Mouse (Mus musculus): ENCODE data around the gene Casp7. TPM values are rescaled to one million over a fixed set of nuclear protein-coding genes. Genes with fewer than 3 reads are reported as not detected.
A peak's percentile ranks its signal among the peaks of the same experiment; 100 is the strongest.

Gene Casp7
- polyA plus RNA-seq, 1 experiment from 2014 or later = 18.0 TPM

DNA sequence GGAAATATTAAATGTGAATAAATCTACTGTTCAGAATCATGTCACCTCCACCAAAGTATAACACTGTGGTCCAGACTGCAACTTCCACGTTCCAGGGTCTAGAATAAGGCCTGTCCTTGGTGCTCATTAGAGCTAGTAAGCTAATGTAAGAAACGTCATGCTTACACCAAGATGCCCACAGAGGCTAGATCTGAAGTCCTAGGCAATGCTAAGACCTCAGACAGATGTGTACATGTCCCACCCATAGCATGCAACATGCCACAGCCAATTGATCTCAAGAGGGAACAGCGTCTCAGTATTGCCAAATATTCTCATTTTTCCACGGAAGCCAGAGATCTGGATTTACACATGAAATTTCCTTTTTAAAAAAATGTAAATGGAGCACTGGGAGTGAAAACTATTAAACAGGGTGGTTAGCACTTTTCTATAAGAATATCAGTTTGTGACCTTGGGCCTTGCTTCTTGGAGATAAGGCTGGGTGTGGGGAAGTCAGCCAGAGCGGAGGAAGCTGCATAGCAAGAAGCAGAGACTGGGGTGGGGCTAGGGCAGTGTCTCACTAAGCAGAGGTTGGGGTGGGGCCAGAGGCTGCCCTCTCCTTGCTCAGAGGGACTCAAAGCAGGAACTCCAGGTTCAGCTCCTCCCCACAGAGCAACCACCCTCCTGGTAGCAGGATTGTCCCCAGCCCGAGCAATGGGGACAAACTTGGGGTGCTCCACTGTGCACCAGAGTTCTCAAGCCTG, 5.5 kb upstream of the Casp7 start:
- Histone ChIP-seq H3K9ac (replicated peaks; ENCODE audit: low read depth, low read length) (no peak overlapping the region), H3K4me1 (ENCODE audit: control insufficient read depth, insufficient read depth, low read length) (no peaks in the 10 kb centered on the region; the same call in 1 of the 2 replicates), H3K27ac (ENCODE audit: low read depth, low read length) (no peak overlapping the region), H3K9me3 (ENCODE audit: control insufficient read depth, low read length) (no peaks in the 10 kb centered on the region), H3K27me3 (ENCODE audit: control insufficient read depth, insufficient read depth, low read length) (peaks cover 9% of the 10 kb centered on the region; the same call in 1 of the 2 replicates), H3K4me2 (ENCODE audit: low read depth, low read length) (no peak overlapping the region), H3K36me3 (ENCODE audit: control insufficient read depth, insufficient read depth, low read length) (no peaks in the 10 kb centered on the region), H3K4me3 (ENCODE audit: low read depth, low read length) (no peak overlapping the region)
- no peak for ATAC-seq (ENCODE audit: low read depth)
- 83% methylated on average over 6 of the region's 6 CpGs for WGBS

GRCm38 (mm10) chr19:56393311-56393866, 3.5 kb upstream of the Casp7 start:
- Histone ChIP-seq H3K4me2 (ENCODE audit: low read depth, low read length) (no peak overlapping the region), H3K9me3 (ENCODE audit: control insufficient read depth, low read length) (no peaks in the 10 kb centered on the region), H3K4me1 (ENCODE audit: control insufficient read depth, insufficient read depth, low read length) (no peaks in the 10 kb centered on the region; the same call in 1 of the 2 replicates), H3K36me3 (ENCODE audit: control insufficient read depth, insufficient read depth, low read length) (no peaks in the 10 kb centered on the region), H3K9ac (replicated peaks; ENCODE audit: low read depth, low read length) (no peak overlapping the region), H3K4me3 (ENCODE audit: low read depth, low read length) (no peak overlapping the region), H3K27me3 (ENCODE audit: control insufficient read depth, insufficient read depth, low read length) (peaks cover 11% of the 10 kb centered on the region; the same call in 1 of the 2 replicates), H3K27ac (ENCODE audit: low read depth, low read length) (no peak overlapping the region)
- whole genome bisulfite sequencing = 85% methylated on average over 9 of the region's 9 CpGs
- no peak for ATAC-seq (ENCODE audit: low read depth)

GRCm38 (mm10) chr19:56395183-56395935, 1.6 kb upstream of the Casp7 start:
- 91% methylated on average over 16 of the region's 16 CpGs for WGBS
- H3K4me2 ChIP-seq (ENCODE audit: low read depth, low read length) = no peak overlapping the region
- H3K9ac ChIP-seq (replicated peaks; ENCODE audit: low read depth, low read length) = no peak overlapping the region
- ATAC-seq (ENCODE audit: low read depth) = no peak
- H3K27me3 ChIP-seq (ENCODE audit: control insufficient read depth, insufficient read depth, low read length) = peaks cover 11% of the 10 kb centered on the region; the same call in 1 of the 2 replicates
- H3K36me3 ChIP-seq (ENCODE audit: control insufficient read depth, insufficient read depth, low read length) = no peaks in the 10 kb centered on the region
- H3K27ac ChIP-seq (ENCODE audit: low read depth, low read length) = no peak overlapping the region
- H3K4me1 ChIP-seq (ENCODE audit: control insufficient read depth, insufficient read depth, low read length) = no peaks in the 10 kb centered on the region; the same call in 1 of the 2 replicates
- H3K9me3 ChIP-seq (ENCODE audit: control insufficient read depth, low read length) = no peaks in the 10 kb centered on the region
- no peak overlapping the region for H3K4me3 ChIP-seq (ENCODE audit: low read depth, low read length)

DNA sequence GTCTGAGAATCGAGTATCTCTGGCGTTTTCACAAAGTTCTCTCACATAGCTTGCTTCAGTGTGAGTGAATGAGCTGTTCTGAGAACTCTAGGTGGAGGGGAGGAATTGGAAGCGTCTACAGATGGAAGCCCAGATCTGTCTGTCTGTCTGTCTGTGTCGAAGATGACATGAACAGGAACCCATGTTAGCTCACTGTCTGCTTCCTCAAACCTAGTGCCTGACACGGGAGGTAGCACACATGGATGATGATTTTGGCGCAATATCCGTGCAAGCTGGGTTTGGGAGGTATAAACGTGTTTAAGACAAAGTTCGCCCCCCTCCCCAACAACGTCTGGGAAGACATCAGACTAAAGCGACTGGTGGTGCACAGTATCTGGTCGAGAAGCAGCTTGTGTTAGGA, 702 bp upstream of the Casp7 start:
- ATAC-seq (ENCODE audit: low read depth) = no peak
- H3K4me2 ChIP-seq (ENCODE audit: low read depth, low read length) = peak overlapping the region; percentile 95
- H3K4me1 ChIP-seq (ENCODE audit: control insufficient read depth, insufficient read depth, low read length) = no peaks in the 10 kb centered on the region; the same call in 1 of the 2 replicates
- H3K4me3 ChIP-seq (ENCODE audit: low read depth, low read length) = peak overlapping the region; percentile 61
- H3K27ac ChIP-seq (ENCODE audit: low read depth, low read length) = no peak overlapping the region
- H3K9ac ChIP-seq (replicated peaks; ENCODE audit: low read depth, low read length) = no peak overlapping the region
- H3K36me3 ChIP-seq (ENCODE audit: control insufficient read depth, insufficient read depth, low read length) = no peaks in the 10 kb centered on the region
- WGBS = 44% methylated on average over 12 of the region's 12 CpGs
- H3K27me3 ChIP-seq (ENCODE audit: control insufficient read depth, insufficient read depth, low read length) = peaks cover 11% of the 10 kb centered on the region; the same call in 1 of the 2 replicates
- H3K9me3 ChIP-seq (ENCODE audit: control insufficient read depth, low read length) = no peaks in the 10 kb centered on the region

DNA sequence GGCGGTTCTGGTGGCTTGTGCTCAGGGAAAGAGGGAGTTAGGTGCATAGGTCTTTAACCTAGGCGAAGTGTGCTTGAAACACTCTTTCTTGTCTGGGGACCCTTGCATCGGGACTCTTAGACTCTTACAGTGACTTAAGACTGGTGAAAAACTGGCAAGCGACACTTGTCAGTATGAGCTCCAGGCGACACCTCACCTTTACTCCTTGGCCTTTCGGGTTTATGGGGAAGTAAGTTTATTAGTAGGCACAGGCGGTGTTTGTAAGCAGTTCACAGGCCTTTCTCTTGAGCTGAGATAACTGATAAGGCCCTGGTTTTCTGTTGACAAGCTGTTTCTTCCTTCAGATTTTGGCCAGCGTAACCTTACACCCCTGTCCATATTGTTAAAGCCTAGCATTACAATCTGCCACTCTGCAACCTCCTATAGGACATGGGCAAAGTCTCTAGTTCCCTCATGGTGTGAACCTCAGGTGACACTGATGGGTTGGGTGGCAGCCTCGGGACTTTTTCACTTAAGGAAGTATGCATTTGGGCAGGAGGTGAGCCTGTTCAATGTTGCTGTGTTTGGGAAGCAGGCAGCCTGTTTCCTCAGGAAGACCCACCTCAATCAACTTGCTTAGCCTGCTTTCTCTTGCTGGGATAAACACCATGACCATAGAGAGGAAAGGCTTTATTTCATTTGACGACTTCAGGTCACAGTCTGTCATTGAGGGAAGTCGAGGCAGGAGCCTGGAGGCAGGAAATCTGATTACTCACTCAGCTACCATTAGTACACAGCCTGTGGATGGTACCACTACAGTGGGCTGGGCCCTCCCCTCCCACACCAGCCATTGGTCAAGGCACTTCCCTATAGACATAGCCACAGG, 966 bp downstream of the Casp7 start:
- 0 out of 2 replicates have a peak overlapping the region, but pooled peaks have one; percentile 2 for H3K27ac ChIP-seq (ENCODE audit: low read depth, low read length)
- H3K27me3 ChIP-seq (ENCODE audit: control insufficient read depth, insufficient read depth, low read length) = peaks cover 11% of the 10 kb centered on the region; the same call in 1 of the 2 replicates
- WGBS = 65% methylated on average over 11 of the region's 11 CpGs
- H3K9ac ChIP-seq (replicated peaks; ENCODE audit: low read depth, low read length) = peak overlapping the region; percentile 56
- ATAC-seq (ENCODE audit: low read depth) = no peak
- peak overlapping the region; percentile 61 for H3K4me3 ChIP-seq (ENCODE audit: low read depth, low read length)
- H3K4me2 ChIP-seq (ENCODE audit: low read depth, low read length) = peak overlapping the region; percentile 95
- no peaks in the 10 kb centered on the region for H3K36me3 ChIP-seq (ENCODE audit: control insufficient read depth, insufficient read depth, low read length)
- no peaks in the 10 kb centered on the region for H3K9me3 ChIP-seq (ENCODE audit: control insufficient read depth, low read length)
- H3K4me1 ChIP-seq (ENCODE audit: control insufficient read depth, insufficient read depth, low read length) = no peaks in the 10 kb centered on the region; the same call in 1 of the 2 replicates

GRCm38 (mm10) chr19:56398528-56398795, 1.5 kb downstream of the Casp7 start:
- H3K9me3 ChIP-seq (ENCODE audit: control insufficient read depth, low read length) = no peaks in the 10 kb centered on the region
- no peak overlapping the region for H3K4me3 ChIP-seq (ENCODE audit: low read depth, low read length)
- H3K27ac ChIP-seq (ENCODE audit: low read depth, low read length) = no peak overlapping the region
- H3K4me1 ChIP-seq (ENCODE audit: control insufficient read depth, insufficient read depth, low read length) = no peaks in the 10 kb centered on the region; the same call in 1 of the 2 replicates
- H3K4me2 ChIP-seq (ENCODE audit: low read depth, low read length) = no peak overlapping the region
- H3K36me3 ChIP-seq (ENCODE audit: control insufficient read depth, insufficient read depth, low read length) = no peaks in the 10 kb centered on the region
- ATAC-seq (ENCODE audit: low read depth) = no peak
- H3K27me3 ChIP-seq (ENCODE audit: control insufficient read depth, insufficient read depth, low read length) = peaks cover 11% of the 10 kb centered on the region; the same call in 1 of the 2 replicates
- H3K9ac ChIP-seq (replicated peaks; ENCODE audit: low read depth, low read length) = no peak overlapping the region

DNA sequence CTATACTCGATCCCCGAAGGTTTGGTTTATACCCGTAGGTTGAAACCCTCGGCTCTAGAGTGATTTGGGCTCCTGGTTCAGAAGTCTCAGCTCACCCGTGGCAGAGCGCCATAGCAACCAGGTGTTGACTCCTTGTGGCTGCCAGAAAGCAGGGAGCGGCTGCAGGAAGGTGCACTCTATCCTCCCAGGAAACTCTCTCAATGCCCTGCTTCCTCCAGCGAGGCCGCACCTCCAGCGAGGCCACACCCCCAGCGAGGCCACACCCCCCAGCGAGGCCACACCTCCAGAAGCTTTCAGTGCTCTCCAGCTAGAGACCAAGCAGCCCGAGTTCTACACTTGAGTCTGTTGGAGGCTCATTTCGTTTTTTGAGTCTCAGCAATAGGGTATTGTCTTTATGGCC, 3.3 kb downstream of the Casp7 start:
- no peak for ATAC-seq (ENCODE audit: low read depth)

GRCm38 (mm10) chr19:56401864-56402263, 4.9 kb downstream of the Casp7 start:
- H3K27me3 ChIP-seq (ENCODE audit: control insufficient read depth, insufficient read depth, low read length) = peaks cover under 1% of the 10 kb centered on the region; the same call in 1 of the 2 replicates
- no peaks in the 10 kb centered on the region for H3K36me3 ChIP-seq (ENCODE audit: control insufficient read depth, insufficient read depth, low read length)
- H3K4me2 ChIP-seq (ENCODE audit: low read depth, low read length) = no peak overlapping the region
- 49% methylated on average over 6 of the region's 6 CpGs for WGBS
- peak; percentile 54; the same call in 1 of the 2 replicates for ATAC-seq (ENCODE audit: low read depth)
- no peaks in the 10 kb centered on the region for H3K4me1 ChIP-seq (ENCODE audit: control insufficient read depth, insufficient read depth, low read length)
- no peak overlapping the region for H3K9ac ChIP-seq (replicated peaks; ENCODE audit: low read depth, low read length)
- no peaks in the 10 kb centered on the region for H3K9me3 ChIP-seq (ENCODE audit: control insufficient read depth, low read length)
- no peak overlapping the region for H3K27ac ChIP-seq (ENCODE audit: low read depth, low read length)
- no peak overlapping the region for H3K4me3 ChIP-seq (ENCODE audit: low read depth, low read length)

More for the DNA sequence above, 3.3 kb downstream of the Casp7 start:
- Histone ChIP-seq H3K27me3 (ENCODE audit: control insufficient read depth, insufficient read depth, low read length) (peaks cover 11% of the 10 kb centered on the region; the same call in 1 of the 2 replicates), H3K4me2 (ENCODE audit: low read depth, low read length) (no peak overlapping the region), H3K4me1 (ENCODE audit: control insufficient read depth, insufficient read depth, low read length) (no peaks in the 10 kb centered on the region; the same call in 1 of the 2 replicates), H3K36me3 (ENCODE audit: control insufficient read depth, insufficient read depth, low read length) (no peaks in the 10 kb centered on the region), H3K9me3 (ENCODE audit: control insufficient read depth, low read length) (no peaks in the 10 kb centered on the region), H3K9ac (replicated peaks; ENCODE audit: low read depth, low read length) (no peak overlapping the region), H3K4me3 (ENCODE audit: low read depth, low read length) (no peak overlapping the region), H3K27ac (ENCODE audit: low read depth, low read length) (no peak overlapping the region)
- WGBS = 53% methylated on average over 14 of the region's 14 CpGs
